Mouse (Mus musculus) right cerebral cortex, postnatal 10 days (tissue): ENCODE results near the gene Cmc2.

Experiments
- DNase-seq, 2 experiments: peaks; one replicate each; pipeline ENCODE4 v3.0.0; 2021; ENCODE audit warnings: low spot score in 2 of 2

The Cmc2 gene

GRCm38 (mm10) chr8:116921337-116922059 is at the start of gene Cmc2, which contains the start of gene Cenpn:
TSS of gene Cmc2 (minus strand) at chr8:116921455.
TSS of gene Cenpn (plus strand) at chr8:116921730.
- peak; percentile 93 for DNase-seq

DNA sequence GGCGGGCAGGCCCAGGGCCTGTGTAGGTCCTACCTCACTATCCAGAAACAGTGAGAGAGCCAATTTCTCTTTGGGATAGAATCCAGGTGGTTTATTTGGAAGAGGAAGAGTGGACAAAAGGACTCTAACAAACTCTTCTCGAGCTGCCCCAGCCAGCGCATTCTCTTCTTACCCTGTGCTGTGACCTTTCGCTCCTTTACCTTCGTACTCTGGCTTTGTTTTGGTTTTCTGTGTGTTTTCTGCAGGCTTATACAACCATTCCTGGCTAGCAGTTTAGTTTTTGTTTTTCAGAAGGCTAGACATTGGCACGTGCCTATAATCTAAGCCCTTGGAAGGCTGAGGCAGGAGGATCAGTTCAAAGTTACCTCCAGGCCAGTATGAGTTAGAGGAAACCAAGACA is 48.3 kb upstream of the Cmc2 start:
- no peak for DNase-seq

DNA sequence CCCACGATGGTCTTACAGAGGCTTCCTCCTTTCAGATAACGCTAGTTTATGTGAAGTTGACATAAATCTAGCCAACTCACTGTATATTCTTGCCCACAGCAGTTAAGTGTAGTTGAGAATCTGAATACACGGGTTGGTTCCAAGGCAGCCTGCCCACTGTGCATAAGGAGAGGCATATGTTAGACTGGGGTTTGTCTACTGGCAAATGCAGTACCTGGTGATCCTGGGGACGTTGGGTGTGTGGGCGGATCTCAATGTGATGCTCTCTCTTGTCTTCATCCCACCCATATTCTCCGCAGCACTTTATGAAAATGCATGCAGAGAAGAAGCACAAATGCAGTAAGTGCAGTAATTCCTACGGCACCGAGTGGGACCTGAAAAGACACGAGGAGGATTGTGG is 33.2 kb upstream of the Cmc2 start:
- peak; percentile 87 to 92 for DNase-seq

DNA sequence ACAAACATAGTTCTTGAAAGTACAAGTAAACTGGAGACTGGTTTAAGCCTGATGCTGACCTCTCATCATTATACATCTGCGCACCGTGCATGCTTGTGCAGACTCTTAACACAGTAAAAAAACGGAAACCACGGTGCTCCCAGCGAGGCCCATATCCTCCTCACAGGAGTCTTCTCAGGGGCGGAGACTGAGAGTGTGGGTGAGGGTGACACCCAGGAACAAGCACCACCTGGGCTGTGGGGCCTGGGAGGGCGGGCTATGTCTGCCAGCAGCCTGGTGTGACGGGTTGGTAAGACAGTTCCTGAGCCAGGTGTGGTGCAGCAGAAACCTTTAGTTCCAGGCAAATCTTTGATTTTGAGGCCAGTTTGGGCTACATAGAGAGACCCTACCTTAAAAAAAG is 31.2 kb upstream of the Cmc2 start:
- DNase-seq: no peak

- DNase-seq: no peak
Observed at GRCm38 (mm10) chr8:116951778-116952177, 30.5 kb upstream of the Cmc2 start.

GRCm38 (mm10) chr8:116951369-116951768 is 30.1 kb upstream of the Cmc2 start:
- no peak for DNase-seq

- DNase-seq: no peak
Observed at GRCm38 (mm10) chr8:116947589-116947988, 26.3 kb upstream of the Cmc2 start.

- DNase-seq: no peak
Observed at GRCm38 (mm10) chr8:116946851-116947250, 25.6 kb upstream of the Cmc2 start.

DNA sequence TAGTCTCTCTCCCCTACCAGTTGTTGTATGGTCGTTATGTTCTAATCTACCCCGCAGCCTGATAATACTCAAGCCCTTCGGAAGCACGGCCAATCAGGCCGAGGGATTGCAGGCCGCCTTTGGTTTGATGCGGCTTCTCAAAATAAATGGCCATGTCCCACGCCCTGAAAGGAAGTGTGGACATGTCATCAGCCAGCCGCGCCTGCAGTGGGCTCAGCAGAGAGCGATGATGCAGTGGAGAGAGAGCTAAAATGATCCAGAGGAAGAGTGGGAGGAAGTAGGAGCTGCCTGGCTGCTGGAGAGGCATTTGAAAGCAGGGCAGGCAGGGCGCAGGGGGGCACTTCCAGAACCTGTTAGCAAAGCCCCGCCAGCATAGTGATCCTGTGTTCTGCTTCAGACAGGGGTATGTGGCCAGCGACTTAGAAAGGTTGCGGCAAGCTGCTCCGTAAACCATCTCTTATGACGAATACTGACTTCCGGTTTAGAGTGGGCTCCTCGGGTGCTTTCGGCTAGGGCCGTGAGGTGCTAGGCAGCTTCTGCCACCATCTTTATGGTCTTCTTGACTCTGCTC is 25.1 kb upstream of the Cmc2 start:
- DNase-seq: peak; percentile 36 to 51

DNA sequence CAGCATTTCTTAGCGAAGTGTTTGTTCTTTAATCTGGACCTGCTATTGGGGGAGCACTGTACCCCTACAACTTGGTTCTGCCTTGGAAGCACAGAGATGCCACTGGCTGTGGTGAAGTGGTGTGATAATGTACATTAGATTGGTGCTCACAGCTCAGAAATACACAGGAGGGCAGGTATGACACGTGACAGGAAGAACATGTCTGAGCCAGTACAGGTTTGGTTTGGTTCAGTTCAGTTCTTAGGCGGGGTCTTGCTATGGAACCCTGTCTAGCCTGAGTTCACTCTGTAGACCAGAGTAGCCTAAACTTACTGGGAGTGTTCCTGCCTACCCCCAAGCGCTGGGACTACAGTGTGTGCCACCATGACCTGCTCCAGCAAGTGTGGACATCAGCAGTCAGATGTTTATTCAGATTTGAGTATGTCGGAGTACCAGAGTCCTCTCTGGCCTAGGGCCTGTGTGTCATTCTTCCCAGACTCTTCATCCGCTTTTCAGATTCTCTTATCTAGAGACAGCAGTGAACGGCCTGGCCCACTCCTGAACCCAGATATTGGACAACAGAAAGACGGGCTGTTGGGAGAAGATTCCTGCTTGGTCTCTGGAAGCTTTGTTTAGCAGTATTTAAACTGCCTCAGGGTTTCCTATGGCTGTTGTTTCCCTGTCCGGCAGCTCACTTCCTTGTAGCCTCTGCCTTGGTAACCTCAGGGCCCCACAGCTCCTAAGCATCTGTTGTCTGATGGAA is 24.1 kb upstream of the Cmc2 start:
- DNase-seq: no peak

GRCm38 (mm10) chr8:116944385-116944696 is 23.1 kb upstream of the Cmc2 start:
- DNase-seq: no peak

DNA sequence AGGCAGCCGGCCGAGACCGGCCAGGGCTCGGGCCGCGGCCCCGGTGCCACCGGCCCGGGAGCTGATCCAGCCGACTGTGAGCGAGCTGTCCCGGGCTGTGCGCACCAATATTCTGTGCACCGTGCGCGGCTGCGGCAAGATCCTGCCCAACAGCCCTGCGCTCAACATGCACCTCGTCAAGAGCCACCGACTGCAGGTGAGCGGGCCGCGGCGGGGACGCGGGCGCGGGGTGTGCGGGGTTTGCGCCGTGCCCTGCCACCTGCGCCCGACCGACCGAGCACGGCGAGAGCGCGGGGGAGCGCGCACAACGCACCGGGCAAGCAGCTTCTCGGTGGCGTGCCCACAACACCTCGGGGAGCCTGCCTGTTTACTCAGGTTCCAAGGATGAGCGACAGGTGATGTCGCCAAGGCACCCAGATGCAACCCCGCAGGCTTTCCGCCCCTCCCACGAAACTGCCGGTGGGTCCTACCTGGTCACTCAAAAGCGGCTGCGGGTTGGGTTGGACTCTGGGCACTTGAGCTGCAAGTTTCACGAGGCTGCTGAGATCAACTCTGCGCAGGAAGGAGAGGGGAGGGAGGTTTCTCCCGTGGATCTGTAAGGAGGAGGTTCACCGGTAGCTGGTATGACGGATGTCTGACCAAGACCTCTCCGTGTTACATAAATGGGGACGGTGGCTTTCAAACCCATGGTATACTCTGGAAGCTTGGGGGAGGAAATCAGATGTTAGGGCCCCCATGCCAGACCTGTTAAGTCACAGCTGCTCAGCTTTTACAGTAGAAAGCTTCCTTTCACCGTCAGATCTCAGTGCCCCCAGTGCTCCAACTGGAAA is 22.5 kb upstream of the Cmc2 start:
- DNase-seq: peak; percentile 35 to 43

GRCm38 (mm10) chr8:116943161-116943554 is 21.9 kb upstream of the Cmc2 start, which contains the start of gene Atmin:
TSS of gene Atmin (plus strand) at chr8:116943393.
- peak; percentile 87 to 91 for DNase-seq

DNA sequence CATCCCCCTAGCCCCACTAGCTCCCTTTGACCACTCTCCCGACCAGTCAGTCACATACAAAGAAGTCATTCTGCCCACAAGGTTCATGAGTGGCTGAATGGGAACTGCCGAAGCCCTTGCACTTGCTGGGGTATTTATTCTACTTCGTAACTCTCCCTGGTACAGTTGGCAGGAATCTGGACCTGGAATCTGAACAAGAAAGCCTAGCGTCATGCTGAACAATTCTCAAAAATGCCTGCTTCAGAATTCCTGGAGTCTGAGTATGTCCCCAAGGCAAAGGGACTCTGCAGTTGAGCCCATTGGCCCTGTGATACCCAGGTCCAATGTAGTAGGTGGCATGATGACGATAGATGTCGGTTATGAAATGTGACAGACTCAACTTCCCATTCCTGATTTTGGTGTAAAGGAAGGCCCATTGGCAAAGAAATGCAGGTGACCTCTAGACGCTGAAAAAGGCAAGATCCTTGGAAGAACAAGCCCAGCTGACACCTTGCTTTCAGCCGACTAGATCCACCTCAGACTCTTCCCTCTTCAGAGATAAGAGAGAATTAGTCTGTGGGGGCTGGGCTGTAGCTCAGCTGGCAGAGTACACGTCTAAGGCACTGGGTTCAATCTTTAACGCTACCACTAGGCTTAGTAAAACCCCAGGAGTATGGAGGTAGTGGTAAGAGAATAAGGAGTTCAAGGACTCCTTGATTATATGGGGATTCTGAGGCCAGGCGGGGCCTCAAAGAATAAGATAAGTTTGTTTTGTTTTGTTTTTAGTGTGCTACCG is 21.2 kb upstream of the Cmc2 start:
- DNase-seq: no peak

GRCm38 (mm10) chr8:116935506-116935905 is 14.3 kb upstream of the Cmc2 start:
- no peak for DNase-seq

DNA sequence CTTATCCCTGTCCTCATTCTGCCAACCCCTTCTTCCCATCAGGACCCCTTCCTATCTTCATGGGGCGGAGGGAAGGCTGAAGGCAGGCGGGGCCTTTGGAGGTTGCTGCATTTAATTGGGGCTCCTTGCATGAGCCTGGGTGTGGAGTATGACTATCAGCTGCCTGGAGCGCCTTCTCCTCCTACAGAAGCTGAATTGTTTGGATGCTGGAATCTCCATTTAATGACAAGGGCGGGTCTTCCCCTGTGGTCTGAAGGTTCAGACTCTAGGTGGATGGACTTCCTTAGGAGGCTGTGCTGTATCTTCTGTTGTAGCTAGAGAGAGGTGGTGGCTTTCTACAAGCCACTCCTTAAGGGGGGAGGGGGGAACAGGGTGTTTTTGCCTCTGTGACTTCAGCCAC is 13.7 kb upstream of the Cmc2 start:
- no peak for DNase-seq

DNA sequence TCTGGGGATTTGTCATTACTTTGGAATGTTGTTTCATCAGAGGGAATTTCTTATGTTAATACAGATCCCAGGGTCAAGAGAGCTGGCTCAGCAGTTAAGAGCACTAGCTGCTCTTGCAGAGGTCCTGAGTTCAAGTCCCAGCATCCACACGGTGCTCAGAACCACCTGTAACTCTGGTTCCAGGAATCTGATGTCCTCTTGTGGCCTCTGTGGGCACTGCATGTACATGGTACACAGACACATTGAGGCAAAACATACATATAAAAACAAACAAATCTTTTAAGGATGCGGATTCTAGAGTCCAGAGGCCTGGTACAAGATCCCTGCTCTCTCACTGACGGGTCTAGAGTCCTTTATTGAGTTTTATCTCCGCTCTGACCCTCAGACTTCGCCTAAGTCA is 7.3 kb upstream of the Cmc2 start:
- DNase-seq: no peak

GRCm38 (mm10) chr8:116927880-116928279 is 6.6 kb upstream of the Cmc2 start:
- no peak for DNase-seq

GRCm38 (mm10) chr8:116923526-116923925 is 2.3 kb upstream of the Cmc2 start:
- DNase-seq: no peak

DNA sequence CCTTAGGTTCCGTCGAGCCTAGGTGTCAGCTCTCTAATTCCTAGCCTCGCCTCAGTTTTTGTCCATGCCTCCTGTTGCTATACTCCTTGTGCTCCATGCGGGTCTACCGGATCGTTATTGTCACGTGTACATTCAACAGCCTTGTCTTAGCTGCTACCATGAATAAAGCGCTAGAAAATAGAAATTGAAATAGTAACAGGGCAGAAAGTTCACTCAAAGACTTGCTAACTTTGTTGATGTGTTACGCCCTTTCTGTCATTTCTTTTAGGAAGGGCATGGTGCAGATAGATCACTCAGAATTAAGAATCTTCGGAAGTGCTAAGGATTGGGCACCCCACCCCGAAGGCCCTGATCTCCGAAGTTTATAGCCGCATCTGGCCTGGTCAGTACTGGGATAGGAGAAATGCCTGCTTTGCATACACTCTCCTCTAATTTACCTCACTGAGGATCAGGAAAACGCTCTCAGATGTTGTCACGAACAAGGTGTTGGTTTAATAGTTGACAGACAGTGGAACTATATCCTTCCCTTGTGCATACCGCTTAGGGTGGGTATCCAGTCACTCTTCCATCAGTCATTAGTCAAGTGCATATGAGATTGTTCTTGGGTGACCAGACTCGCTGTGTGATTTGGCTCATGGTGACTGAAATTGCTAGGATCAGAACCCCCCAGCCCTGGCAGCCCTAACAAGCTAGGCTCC is 954 bp upstream of the Cmc2 start:
- no peak for DNase-seq

GRCm38 (mm10) chr8:116921005-116921336 is 284 bp downstream of the Cmc2 start:
- no peak for DNase-seq
